Comparison of ENCODE assay signal across 10 mouse cellular contexts in the genomic region with DNA sequence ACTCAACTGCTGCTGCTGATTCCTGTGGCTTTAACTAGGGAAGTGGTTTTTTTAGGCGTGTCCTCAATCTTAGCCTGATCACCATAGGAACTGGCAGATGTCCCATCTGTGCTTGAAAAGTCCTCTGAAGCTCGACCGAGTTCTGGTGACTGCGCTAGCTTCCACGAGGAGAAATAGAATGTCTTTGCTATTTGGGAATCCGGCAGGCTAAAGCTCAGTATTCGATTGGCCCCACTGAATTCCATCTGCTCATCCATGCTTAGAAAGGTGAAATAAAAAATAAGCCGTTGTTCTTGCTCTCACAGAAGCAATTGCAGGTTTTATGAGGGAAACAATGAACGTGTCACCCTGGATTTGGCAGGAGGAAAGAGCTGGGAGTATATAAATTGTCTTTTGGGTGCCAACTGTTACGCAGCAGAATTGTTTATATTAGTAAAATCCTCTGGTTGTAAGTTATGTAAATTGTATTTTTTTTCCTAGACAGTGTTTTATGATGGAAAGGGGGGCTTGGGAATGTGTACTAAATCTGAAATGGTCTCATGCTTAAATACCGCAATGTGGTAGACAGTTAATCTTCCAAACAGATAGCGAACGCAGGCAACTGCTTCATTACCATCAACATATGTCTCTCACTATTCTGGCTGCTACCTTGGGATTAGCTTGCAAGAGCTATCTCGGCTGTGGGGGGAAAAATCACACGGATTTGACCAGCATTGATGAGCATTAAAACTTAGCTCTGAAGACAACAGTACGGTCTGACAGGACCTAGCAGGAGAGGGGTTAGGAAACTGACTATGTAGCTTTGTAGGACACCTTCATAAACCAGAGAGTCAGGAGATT.
DNase-seq lines count a peak whose midpoint lies in the region; ATAC-seq and TF ChIP-seq lines count a peak whose summit lies in the region.
"Had no signal": no experiment of that assay in that cellular context is flagged by ENCODE, and none has a peak within 500 bp of the region (broad histone marks: within the 10 kb centered on the region; RNA-seq: fewer than 3 reads in every experiment).

No protein-coding gene starts in this region.

- TF ChIP-seq POLR2A in heart, adult 2 months (IDR thresholded peaks at IDR 0.05; ENCODE audit: insufficient read depth, low read depth, low read length), result no peak

- no peak for TF ChIP-seq EP300 in heart, adult 2 months (IDR thresholded peaks at IDR 0.05; ENCODE audit: insufficient read depth, low read depth, low read length)

- ATAC-seq in hindbrain, postnatal 0 days, result no peak
- no peak for ATAC-seq in hindbrain, embryonic 13.5 days (ENCODE audit: low FRiP score)
- peak; percentile 54; the same call in 1 of the 2 replicates for ATAC-seq in kidney, embryonic 16.5 days (ENCODE audit: low FRiP score, low TSS enrichment)
- ATAC-seq in lung, embryonic 15.5 days (ENCODE audit: borderline replicate concordance, extremely low read depth, low FRiP score, low TSS enrichment), result peak; percentile 46; the same call in 1 of the 2 replicates

- no peaks in the 10 kb centered on the region for H3K27me3 ChIP-seq in hindbrain, postnatal 0 days (ENCODE audit: insufficient read depth, low read length)
- H3K27me3 ChIP-seq in hindbrain, embryonic 13.5 days, result no peaks in the 10 kb centered on the region
- H3K27me3 ChIP-seq in kidney, embryonic 16.5 days (ENCODE audit: insufficient read depth, low read length), result no peaks in the 10 kb centered on the region
- no peaks in the 10 kb centered on the region for H3K27me3 ChIP-seq in lung, embryonic 15.5 days
- no peaks in the 10 kb centered on the region for H3K27me3 ChIP-seq in heart, adult 2 months (ENCODE audit: control insufficient read depth, insufficient read depth, low read length)
- H3K27me3 ChIP-seq: embryonic facial prominence, embryonic 15.5 days had no signal

- H3K4me1 ChIP-seq in hindbrain, postnatal 0 days (ENCODE audit: insufficient read depth, low read length), result no peaks in the 10 kb centered on the region
- peaks cover 11% of the 10 kb centered on the region for H3K4me1 ChIP-seq in hindbrain, embryonic 13.5 days (replicated peaks)
- H3K4me1 ChIP-seq in kidney, embryonic 16.5 days (ENCODE audit: insufficient read depth, low read length), result peaks cover 7% of the 10 kb centered on the region; the same call in 1 of the 2 replicates
- H3K4me1 ChIP-seq in lung, embryonic 15.5 days, result peaks cover 4% of the 10 kb centered on the region; the same call in 1 of the 2 replicates
- H3K4me1 ChIP-seq in heart, adult 2 months (ENCODE audit: control insufficient read depth, insufficient read depth, low read length), result no peaks in the 10 kb centered on the region
- H3K4me1 ChIP-seq: embryonic facial prominence, embryonic 15.5 days had no signal

- no peak for TF ChIP-seq CTCF in hindbrain, postnatal 0 days (IDR thresholded peaks at IDR 0.05; ENCODE audit: low read depth)
- TF ChIP-seq CTCF in heart, adult 2 months (IDR thresholded peaks at IDR 0.05), result no peak

- no peak overlapping the region for H3K27ac ChIP-seq in hindbrain, postnatal 0 days
- no peak overlapping the region for H3K27ac ChIP-seq in hindbrain, embryonic 13.5 days
- no peak overlapping the region for H3K27ac ChIP-seq in kidney, embryonic 16.5 days (ENCODE audit: low read length)
- H3K27ac ChIP-seq in lung, embryonic 15.5 days, result no peak overlapping the region
- H3K27ac ChIP-seq in heart, adult 2 months, result no peak overlapping the region
- H3K27ac ChIP-seq: embryonic facial prominence, embryonic 15.5 days had no signal

- no peak overlapping the region for H3K9ac ChIP-seq in hindbrain, postnatal 0 days (replicated peaks; ENCODE audit: low read length)
- H3K9ac ChIP-seq in hindbrain, embryonic 13.5 days, result no peak overlapping the region
- H3K9ac ChIP-seq in kidney, embryonic 16.5 days (replicated peaks; ENCODE audit: low read length), result no peak overlapping the region
- no peak overlapping the region for H3K9ac ChIP-seq in lung, embryonic 15.5 days
- no peak overlapping the region for H3K9ac ChIP-seq in heart, adult 2 months (ENCODE audit: low read depth, low read length)
- H3K9ac ChIP-seq: embryonic facial prominence, embryonic 15.5 days had no signal

- H3K9me3 ChIP-seq in hindbrain, postnatal 0 days (ENCODE audit: low read length), result no peaks in the 10 kb centered on the region
- no peaks in the 10 kb centered on the region for H3K9me3 ChIP-seq in hindbrain, embryonic 13.5 days
- no peaks in the 10 kb centered on the region for H3K9me3 ChIP-seq in kidney, embryonic 16.5 days (ENCODE audit: low read length)
- H3K9me3 ChIP-seq in lung, embryonic 15.5 days, result no peaks in the 10 kb centered on the region
- H3K9me3 ChIP-seq: embryonic facial prominence, embryonic 15.5 days; G1E had no signal

- DNase-seq in hindbrain, postnatal 0 days (ENCODE audit: low spot score), result peak; percentile 74
- DNase-seq in cerebellum, adult 8-10 months, result peak; percentile 57
- DNase-seq in heart, adult 18-20 months, result no peak
- DNase-seq in adrenal gland, adult 8-10 months, result no peak
- DNase-seq in heart, adult 2 months, result no peak

- WGBS in hindbrain, postnatal 0 days, result 40% methylated on average over 16 of the region's 16 CpGs
- WGBS in hindbrain, embryonic 13.5 days, result 58% methylated on average over 16 of the region's 16 CpGs
- WGBS in kidney, embryonic 16.5 days, result 33% methylated on average over 16 of the region's 16 CpGs
- WGBS in lung, embryonic 15.5 days, result 35% methylated on average over 16 of the region's 16 CpGs
- WGBS in heart, adult 2 months, result 66% methylated on average over 16 of the region's 16 CpGs

- intact Hi-C loops in heart, adult 2 months (cut with DNase I), result no loop called here

- H3K4me3 ChIP-seq in hindbrain, postnatal 0 days (ENCODE audit: low read length), result no peak overlapping the region
- no peak overlapping the region for H3K4me3 ChIP-seq in hindbrain, embryonic 13.5 days
- H3K4me3 ChIP-seq in kidney, embryonic 16.5 days (ENCODE audit: low read length), result peak overlapping the region; percentile 19; the same call in 1 of the 2 replicates
- H3K4me3 ChIP-seq in lung, embryonic 15.5 days, result no peak overlapping the region
- H3K4me3 ChIP-seq in heart, adult 2 months, result no peak overlapping the region
- H3K4me3 ChIP-seq: embryonic facial prominence, embryonic 15.5 days had no signal

- no peaks in the 10 kb centered on the region for H3K79me2 ChIP-seq in heart, adult 2 months (replicated peaks; ENCODE audit: control insufficient read depth, insufficient read depth, low read length)

- no peaks in the 10 kb centered on the region for H3K36me3 ChIP-seq in hindbrain, postnatal 0 days (ENCODE audit: insufficient read depth, low read length)
- no peaks in the 10 kb centered on the region for H3K36me3 ChIP-seq in hindbrain, embryonic 13.5 days
- H3K36me3 ChIP-seq in kidney, embryonic 16.5 days (ENCODE audit: insufficient read depth, low read length), result no peaks in the 10 kb centered on the region
- H3K36me3 ChIP-seq in lung, embryonic 15.5 days, result no peaks in the 10 kb centered on the region
- no peaks in the 10 kb centered on the region for H3K36me3 ChIP-seq in heart, adult 2 months (ENCODE audit: control insufficient read depth, insufficient read depth, low read length)
- H3K36me3 ChIP-seq: embryonic facial prominence, embryonic 15.5 days; G1E had no signal

- peak overlapping the region; percentile 40 for H3K4me2 ChIP-seq in hindbrain, postnatal 0 days (ENCODE audit: low read depth, low read length)
- no peak overlapping the region for H3K4me2 ChIP-seq in hindbrain, embryonic 13.5 days
- peak overlapping the region; percentile 46 for H3K4me2 ChIP-seq in kidney, embryonic 16.5 days (replicated peaks; ENCODE audit: low read depth, low read length)
- peak overlapping the region; percentile 39; the same call in 1 of the 2 replicates for H3K4me2 ChIP-seq in lung, embryonic 15.5 days
- H3K4me2 ChIP-seq: embryonic facial prominence, embryonic 15.5 days had no signal

Comparison
In these comparisons a context has a peak if more than half of its experiments do, and no peak if none do; other contexts are left out.
1. ATAC-seq: peak in kidney, embryonic 16.5 days (single experiment) and lung, embryonic 15.5 days (single experiment); none in hindbrain, postnatal 0 days (single experiment) and hindbrain, embryonic 13.5 days (single experiment).
2. DNase-seq: peak in hindbrain, postnatal 0 days (single experiment) and cerebellum, adult 8-10 months (single experiment); none in heart, adult 18-20 months (0 of 2), adrenal gland, adult 8-10 months (single experiment) and heart, adult 2 months (0 of 2).